Mouse (Mus musculus) spleen, adult 12 weeks (tissue): ENCODE results near the gene Mfsd4a.

Experiments used
- DNase-seq: peaks from one replicate; pipeline ENCODE4 v3.0.0; 2022; ENCODE audit warnings: low spot score

Mfsd4a gene

GRCm38 (mm10) chr1:132065475-132066172 lies 2.2 kb downstream of the Mfsd4a start:
- DNase-seq = no peak

GRCm38 (mm10) chr1:132065001-132065400 lies 2.9 kb downstream of the Mfsd4a start:
- no peak for DNase-seq

- no peak for DNase-seq
Measured at GRCm38 (mm10) chr1:132063096-132063495, 4.8 kb downstream of the Mfsd4a start.

DNA sequence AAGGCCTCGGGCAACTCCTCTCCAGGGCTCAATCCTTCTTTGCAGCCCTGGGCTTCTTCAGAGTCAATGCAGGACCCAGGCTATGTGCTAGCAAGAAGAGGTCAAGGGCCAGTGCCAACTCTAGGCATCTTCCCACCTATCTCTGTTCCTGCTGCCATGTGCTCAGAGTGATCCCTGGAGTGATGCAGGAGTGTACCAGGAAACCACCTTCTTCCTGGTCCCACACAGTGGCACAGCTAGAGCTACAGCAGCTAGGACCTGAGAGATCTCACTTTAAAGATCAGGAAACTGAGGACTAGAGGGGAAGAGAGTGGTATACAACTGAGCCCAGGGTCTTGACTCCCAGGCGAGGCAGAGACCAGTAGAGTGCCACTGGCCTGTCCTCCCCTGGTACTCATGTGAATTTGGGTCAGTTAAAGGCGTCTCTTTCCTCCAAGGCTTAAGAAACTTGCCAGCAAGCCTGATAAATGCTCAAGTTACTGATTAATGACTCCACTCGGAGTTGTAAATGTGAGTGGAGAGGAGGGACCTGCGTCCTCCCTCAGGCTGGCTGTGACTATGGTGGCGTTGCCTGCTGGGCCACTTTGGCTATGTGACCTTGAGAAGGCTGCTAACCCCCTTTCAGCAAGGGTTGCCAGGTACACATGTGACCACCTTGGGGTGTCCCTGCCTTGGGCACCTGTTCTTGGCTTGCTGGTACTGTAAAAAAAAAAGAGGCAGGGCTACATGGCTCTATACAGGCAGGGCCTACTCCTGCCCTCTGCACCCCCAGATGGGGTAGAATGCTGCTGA lies 5.9 kb downstream of the Mfsd4a start:
- DNase-seq = no peak

- no peak for DNase-seq
Measured at GRCm38 (mm10) chr1:132060036-132060769, 7.7 kb downstream of the Mfsd4a start.

DNA sequence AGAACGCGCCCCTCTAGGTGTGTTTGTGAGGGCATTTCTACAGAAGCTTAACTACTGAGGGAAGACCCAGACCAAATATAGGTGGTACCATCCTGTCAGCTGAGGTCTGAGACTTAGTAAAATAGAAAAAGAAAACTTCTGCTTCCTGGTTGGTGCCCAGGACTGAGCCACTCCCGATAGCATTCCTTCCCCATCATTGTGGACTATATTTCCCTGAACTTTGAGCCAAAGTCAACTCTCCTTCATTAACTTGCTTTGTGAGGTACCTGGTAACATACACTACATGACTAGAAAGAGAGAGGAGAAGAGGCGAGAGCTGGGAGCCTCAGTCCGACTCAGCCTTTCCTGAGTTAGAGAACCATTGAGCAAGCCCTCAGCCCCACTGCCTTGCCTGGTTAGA lies 9.3 kb downstream of the Mfsd4a start:
- DNase-seq = no peak

DNA sequence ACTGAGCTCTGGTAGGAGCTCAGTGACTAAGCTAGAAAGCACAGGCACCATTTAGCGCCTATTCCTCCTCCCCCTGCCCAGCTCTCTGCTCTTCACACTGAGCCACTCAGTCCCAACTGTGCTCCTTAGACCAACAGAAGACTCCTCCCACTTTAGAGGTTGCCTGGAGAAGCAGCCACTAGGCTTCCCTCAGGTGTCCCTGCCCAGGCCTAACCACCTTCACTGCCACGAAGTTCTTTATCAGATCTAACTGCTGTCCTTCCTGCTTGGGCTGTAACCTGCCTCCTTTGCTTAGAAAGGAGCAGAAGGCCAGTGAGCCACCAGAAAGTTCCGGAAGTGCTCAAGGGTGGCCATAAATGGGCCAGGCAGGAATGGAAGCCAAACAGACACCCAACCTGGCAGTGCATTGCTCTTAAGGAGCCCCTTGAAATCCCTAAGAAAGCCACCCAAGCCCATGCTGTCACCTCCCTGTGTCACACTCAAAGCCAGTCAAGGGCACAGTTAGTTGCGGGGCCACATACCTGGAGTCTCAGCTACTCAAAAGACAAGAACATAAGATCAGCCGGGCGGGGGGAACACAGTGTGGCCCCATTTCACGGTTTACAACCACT lies 12.7 kb downstream of the Mfsd4a start:
- no peak for DNase-seq

DNA sequence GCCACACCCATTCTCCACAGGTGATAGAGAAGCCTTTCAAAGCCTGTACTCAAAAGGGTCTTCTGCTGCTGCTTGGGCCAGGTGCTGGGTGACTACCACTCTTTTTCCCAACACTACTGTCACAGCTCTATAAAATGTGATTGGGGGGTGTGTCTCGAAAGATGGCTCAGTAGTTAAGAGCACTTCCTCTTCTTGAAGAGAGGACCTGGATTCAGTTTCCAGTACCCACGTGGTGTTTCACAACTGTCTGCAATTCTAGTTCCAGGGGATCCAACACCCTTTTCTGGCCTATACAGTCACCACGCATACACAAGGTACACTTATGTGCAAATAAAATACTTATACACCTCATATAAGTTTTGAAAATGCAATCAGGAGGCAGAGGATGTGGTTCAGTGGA lies 13.5 kb downstream of the Mfsd4a start:
- no peak for DNase-seq

- no peak for DNase-seq
Measured at GRCm38 (mm10) chr1:132051746-132052145, 16.1 kb downstream of the Mfsd4a start.

DNA sequence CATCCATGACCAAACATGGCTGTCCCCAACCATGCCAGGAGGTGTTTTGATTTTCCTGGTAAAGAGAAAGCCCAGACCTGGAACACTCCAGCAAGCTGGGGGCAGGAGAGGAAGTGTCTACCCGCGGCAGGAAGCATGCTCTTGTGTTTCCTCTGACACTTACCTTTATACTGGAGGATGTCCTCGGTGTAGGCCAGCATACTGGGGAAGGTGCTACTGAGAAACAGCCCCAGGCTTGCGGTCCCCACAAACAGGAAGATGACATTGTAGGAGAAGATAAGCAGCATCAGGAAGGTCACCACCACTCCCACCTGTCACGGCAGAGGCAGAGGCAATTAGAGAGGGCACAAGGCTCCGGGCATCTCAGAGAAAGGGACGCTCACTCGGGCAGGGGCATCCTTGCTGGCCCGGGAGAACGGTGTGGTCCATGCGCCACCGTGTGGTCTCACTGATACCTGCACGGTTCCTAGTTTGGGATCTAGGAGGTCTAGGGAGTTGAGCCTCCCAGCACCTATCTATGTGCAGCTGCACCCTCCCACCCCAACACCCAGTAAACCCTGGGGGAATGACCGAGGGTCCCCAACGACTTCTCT lies 21.6 kb downstream of the Mfsd4a start:
- DNase-seq = peak; percentile 56

DNA sequence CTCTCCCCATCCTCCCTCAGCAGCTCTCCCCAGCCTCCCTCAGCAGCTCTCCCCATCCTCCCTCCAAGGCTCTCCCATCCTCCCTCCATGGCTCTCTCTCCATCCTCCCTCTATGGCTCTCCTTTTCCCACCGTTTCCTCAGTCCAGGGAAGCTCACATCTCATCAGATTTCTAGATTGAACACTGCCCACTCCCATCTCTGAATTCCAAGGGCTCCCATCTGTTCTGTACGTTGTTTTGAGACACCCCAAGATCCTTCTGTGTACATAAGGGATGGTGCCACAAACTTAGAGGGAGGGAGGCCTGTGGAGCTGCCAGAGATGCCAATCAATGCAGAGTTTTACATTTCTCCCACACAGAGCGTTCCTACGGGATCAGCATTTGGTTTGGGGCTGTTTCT lies 24.1 kb downstream of the Mfsd4a start:
- DNase-seq = no peak

DNA sequence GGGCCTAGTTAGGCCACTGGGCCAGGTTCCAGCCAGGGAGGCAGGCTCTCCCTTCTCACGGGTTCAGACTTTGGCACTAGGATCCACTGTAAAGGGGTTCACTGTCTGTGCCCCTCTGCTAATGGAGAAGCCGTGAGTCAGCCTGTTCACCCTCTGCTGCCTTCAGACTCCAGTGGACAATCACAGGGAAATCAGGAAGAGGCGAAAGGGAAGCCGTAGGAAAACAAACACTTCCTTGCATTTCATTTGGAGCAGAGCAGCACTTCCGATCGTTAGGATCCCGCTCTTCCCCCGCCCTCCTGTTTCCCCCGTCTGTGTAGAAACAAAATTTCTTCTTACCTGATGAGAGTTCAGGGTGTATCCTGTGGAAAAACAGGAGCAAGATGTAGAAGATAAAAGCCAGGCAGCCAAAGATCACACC lies 27.7 kb downstream of the Mfsd4a start:
- DNase-seq = no peak

- no peak for DNase-seq
Measured at GRCm38 (mm10) chr1:132038753-132039152, 29.1 kb downstream of the Mfsd4a start.

GRCm38 (mm10) chr1:132037746-132038145 lies 30.1 kb downstream of the Mfsd4a start:
- DNase-seq = no peak

DNA sequence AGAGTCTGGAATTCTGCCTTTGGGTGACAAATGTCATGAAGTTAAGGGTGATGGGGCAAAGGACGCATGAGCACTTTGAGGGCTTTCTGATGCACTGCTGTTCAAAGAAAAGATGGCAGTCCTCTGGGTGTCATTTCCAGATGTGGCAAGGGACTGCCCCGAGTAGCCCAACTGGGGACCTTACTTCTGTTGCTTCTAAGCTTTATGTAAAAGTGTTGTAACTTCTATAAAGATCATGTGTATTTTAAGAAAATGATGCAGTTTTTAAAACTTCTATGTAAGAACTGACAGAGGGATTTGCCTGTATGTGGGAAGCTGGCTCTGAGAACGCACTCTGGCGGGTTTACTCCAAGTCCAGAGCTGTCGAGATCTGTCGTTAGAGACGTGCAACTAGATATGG lies 35.7 kb downstream of the Mfsd4a start:
- no peak for DNase-seq

DNA sequence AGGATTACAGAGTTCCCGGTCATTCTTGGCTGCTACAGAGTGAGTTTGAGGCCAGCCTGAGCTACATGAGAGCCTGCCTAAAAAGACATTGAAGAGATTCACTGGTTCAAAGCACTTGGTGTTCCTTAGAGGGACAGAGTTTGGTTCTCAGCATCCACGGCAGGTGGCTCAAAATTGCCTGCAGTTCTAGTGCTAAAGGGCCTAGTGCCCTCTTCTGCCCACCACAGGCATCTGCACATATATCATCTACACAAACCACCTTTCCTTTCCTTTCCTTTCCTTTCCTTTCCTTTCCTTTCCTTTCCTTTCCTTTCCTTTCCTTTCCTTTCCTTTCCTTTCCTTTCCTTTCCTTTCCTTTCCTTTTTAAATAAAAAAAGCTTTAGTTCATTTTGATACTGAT lies 37.3 kb downstream of the Mfsd4a start:
- no peak for DNase-seq

DNA sequence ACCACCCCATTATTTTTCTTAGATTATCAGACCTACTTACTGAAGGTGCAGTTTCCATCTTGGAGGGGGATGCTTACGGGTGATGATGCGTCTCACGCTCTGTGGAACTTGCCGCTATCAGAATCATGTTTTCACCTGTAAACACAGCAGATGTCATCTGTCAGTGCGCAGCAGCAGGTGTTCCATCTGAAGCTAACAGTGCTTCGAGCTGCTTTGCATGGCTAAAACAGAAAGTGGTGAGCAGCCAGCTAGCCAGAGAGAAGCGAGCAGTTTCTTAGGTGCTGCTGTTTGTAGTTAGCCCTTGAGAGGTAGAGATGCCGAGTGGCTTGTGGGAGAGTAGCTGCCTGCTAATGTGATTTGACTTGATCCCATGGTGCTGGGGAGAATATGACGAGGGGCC lies 39.4 kb downstream of the Mfsd4a start:
- no peak for DNase-seq

DNA sequence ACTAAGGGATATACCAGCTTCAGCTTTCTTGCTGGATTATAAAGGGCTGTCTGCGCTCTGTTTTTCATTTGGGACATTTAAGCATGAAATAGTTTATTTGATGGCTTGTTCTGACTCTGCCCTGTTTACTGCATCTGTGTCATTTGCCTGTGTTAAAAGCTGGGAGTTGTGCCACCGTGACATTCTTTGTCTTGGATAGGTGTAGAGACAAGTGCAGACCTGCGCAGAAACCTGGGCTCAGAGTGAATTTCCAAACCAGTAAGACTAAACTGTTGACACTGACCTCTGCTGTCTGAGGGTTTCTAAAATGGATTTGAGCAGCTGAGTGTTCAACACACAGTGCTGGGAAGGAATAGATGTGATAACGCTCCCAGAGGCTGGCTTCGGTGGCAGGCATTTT lies 39.9 kb downstream of the Mfsd4a start:
- no peak for DNase-seq

- peak; percentile 49 for DNase-seq
Measured at GRCm38 (mm10) chr1:132026925-132027646, 40.8 kb downstream of the Mfsd4a start.

- no peak for DNase-seq
Measured at GRCm38 (mm10) chr1:132022107-132022506, 45.8 kb downstream of the Mfsd4a start.

DNA sequence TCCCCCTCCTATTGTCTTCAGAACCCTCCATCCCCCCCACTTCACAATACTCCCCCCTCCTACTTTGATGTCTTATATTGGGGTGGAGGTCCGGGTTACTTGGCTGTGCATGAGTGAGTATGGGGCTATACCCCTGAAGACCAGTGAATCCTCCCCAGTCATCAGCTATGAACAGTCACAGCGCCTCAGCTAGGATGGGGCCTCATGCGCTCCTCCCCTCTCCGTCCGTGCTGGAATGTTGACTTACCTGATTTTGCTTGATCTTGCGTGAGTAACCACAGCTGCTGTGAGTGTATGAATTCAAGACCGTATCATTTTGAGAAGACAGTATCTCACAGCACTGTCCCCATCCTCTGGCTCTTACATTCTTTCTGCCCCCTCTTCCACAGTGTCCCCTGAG lies 48.0 kb downstream of the Mfsd4a start:
- DNase-seq = no peak
